Mouse (Mus musculus): ENCODE measurements at regions not wholly inside any gene's neighbourhood (a gene's known extent, or its start where the extent isn't known, plus 50 kb on each side); places are given as distances from the start of the nearest gene placed in this dataset.

DNA sequence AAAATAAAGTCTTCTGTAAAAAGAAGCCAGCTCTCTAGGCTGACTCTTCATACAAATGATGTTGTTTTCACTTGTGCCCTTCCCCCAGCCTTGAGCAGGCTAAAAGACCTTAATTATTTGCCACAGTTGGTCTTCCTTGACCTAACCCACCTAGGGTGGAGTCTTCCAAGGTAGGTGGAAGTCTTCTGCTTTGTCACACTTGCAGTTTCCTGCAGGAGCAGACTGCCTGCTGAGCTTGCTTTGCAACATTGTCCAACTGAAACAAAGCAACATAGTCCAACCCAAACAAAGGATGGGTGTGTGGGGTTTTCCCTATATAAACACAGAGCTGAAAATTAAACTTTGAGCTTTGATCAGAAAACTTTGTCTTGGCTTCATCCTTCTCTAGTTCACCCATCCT lies 53.0 kb upstream of the Ppfia2 start:
- TF ChIP-seq POLR2A (IDR thresholded peaks at IDR 0.05; ENCODE audit: borderline replicate concordance, insufficient read depth, low read length), result no peak
- TF ChIP-seq CTCF (IDR thresholded peaks at IDR 0.05; ENCODE audit: borderline replicate concordance, insufficient read depth, low read depth, low read length), result no peak
- Histone ChIP-seq H3K4me3 (replicated peaks; ENCODE audit: insufficient read depth, low read depth, low read length) (no peak overlapping the region), H3K27me3 (ENCODE audit: control insufficient read depth, insufficient read depth, low read length) (no peaks in the 10 kb centered on the region), H3K27ac (ENCODE audit: insufficient read depth, low read length) (no peak overlapping the region), H3K4me1 (ENCODE audit: control insufficient read depth, insufficient read depth, low read length) (no peaks in the 10 kb centered on the region)
- no peak for DNase-seq
